Mouse (Mus musculus): ENCODE measurements around the gene BC055324. TPM values are rescaled to one million over a fixed set of nuclear protein-coding genes. Genes with fewer than 3 reads are reported as not detected.

The BC055324 gene
- total RNA-seq, 1 experiment from 2014 or later = 18.5 TPM

DNA sequence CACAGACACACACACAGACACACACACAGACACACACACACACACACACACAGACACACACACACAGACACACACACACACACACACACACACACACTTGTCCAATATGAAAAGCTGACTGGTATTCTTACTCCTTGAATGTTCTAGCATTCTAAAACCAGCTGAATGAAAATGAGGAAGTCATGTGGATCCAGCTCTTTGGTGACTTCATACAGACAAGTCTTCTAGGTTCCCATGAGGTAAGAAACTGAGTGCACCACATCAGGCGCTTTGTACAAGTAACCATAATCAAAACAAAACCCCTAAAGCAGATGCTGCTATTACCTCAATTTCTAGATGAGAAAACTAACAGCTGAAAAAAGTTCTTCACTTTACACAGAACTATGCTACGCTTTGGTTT lies 19.5 kb downstream of the BC055324 start:
- ATAC-seq (replicated peaks in 1 of 2; ENCODE audit: insufficient read depth in 1 of 2, low FRiP score in 2 of 2, low TSS enrichment in 1 of 2, low read depth in 1 of 2, poor library complexity in 2 of 2, severe bottlenecking in 2 of 2) = peak; percentile 36 to 65; a peak in 2 of 4 replicates

DNA sequence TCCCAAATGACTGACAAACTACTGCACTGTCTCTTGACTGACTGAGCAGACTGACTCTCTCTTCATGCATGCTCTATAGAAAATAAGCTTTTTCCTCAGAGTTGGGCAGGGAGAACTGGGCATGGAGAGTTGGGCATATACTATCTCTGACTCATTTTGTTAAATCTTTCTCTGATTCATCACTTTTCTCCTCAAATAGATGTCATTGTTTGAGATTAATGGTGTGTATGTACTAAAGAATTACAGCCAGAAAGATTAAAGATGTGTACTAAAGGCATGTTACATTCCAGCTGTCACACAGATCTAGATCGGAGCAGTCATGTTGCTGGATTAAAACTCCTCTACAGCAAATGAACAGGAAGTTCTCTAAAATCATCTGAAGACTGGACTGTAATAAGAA lies 20.1 kb downstream of the BC055324 start:
- no peak for ATAC-seq (replicated peaks in 1 of 2; ENCODE audit: insufficient read depth in 1 of 2, low FRiP score in 2 of 2, low TSS enrichment in 1 of 2, low read depth in 1 of 2, poor library complexity in 2 of 2, severe bottlenecking in 2 of 2)

DNA sequence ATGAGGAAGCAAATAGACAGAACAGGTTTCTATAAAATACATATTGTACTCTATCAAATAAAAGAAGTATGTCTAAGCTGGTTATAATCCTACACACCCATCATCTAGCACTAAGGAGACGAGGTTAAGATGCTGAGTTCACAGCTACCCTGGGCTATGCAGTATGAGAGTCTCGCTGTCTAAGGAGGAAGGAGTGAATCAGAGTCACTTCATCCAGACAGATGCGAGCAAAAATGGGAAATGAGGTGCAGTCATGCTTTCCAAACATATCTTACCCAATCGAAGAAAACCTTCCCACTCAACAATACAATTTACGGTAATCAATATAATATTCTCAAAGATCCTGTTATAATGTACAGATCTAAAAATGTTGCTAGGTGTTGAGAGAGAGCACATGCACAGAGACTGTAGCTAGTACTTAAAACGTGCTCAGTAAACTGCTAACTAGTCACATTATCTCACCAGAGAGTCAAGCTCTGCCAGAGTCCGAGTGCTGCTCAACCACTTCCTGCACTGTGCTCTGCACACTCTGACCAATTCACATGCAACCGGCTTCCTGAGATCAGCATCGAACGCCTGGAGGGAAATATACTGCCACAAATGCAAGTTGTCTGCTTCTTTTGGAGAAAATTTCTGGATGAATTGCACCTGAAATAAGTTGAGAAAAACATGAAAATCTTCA lies 30.4 kb downstream of the BC055324 start:
- 0 out of 4 replicates have a peak, but pooled peaks of 1 of the 2 experiments have one; percentile 27 for ATAC-seq (replicated peaks in 1 of 2; ENCODE audit: insufficient read depth in 1 of 2, low FRiP score in 2 of 2, low TSS enrichment in 1 of 2, low read depth in 1 of 2, poor library complexity in 2 of 2, severe bottlenecking in 2 of 2)

DNA sequence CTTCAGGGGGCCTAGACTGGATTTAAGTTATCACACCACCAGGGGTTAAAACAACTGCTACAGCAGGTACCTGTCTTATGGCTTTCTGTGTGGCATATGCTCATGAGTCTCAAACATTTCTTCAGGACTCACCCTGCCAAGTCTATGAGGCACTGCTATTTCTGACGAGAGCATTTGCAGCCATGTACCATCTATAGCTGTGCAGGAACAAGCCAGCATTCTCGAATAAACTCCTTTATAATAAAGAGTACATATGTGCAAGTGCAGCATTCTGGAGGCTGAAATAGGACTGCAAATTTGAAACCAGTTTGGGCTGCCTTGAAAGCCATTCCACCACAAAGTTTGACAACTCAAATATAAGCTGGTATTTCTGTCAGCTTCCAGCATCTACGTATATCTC lies 36.6 kb downstream of the BC055324 start:
- no peak for ATAC-seq (replicated peaks in 1 of 2; ENCODE audit: insufficient read depth in 1 of 2, low FRiP score in 2 of 2, low TSS enrichment in 1 of 2, low read depth in 1 of 2, poor library complexity in 2 of 2, severe bottlenecking in 2 of 2)

DNA sequence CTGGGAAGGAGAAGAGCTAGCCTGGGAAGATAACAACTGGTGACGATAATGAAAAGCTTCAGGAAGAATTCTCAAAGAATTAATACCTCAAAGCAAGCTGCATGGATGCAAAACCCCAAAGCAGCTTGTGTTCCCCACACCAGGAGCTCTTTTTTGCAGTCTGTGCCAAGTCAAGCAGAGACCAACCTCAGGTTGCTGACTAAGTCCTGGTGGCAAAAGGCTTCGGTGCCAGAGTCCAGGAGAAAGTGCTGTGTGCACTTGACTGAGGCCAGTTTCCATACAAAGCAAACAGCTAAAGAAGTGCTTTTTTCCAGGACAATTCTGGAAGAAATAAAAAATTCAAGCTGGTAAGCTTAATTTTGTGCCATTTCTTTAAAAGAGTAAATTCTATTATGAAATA lies 41.2 kb downstream of the BC055324 start:
- no peak for ATAC-seq (replicated peaks in 1 of 2; ENCODE audit: insufficient read depth in 1 of 2, low FRiP score in 2 of 2, low TSS enrichment in 1 of 2, low read depth in 1 of 2, poor library complexity in 2 of 2, severe bottlenecking in 2 of 2)

DNA sequence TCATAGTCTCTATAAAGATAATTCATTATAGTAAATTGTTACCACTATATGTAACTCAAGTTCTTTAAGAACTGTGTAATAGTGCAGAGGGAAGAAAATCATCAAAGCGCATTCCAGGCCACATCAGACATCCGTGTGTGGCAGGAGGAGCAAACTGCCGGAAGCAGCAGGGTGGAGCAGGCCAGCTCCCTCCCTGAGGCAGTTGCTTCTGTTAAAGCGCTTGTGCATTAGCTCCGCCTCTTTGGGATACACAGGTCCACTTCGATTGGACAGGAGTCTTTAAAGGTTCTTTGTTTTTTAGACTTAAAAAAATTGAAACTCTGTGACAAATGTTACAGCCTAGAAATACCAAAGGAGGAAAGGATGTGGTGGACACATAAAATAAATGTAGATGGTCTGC lies 52.5 kb downstream of the BC055324 start:
- ATAC-seq (replicated peaks in 1 of 2; ENCODE audit: insufficient read depth in 1 of 2, low FRiP score in 2 of 2, low TSS enrichment in 1 of 2, low read depth in 1 of 2, poor library complexity in 2 of 2, severe bottlenecking in 2 of 2) = no peak

DNA sequence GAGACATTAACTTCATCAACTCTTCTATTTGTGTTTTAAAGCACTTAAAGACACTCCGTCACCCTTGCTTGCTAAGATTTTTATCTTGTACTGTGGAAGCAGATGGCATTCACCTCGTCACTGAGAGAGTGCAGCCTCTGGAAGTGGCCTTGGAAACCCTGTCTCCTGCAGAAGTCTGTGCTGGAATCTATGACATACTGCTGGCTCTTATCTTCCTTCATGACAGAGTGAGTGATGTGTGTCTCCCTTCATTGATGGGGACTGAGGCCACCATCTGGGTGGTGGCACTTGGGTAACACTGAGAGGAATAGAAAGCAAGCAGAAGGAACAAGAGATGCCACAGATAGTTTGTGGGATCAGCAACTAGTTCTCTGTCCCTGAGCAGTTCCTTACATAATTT lies 60.0 kb downstream of the BC055324 start:
- no peak for ATAC-seq (replicated peaks in 1 of 2; ENCODE audit: insufficient read depth in 1 of 2, low FRiP score in 2 of 2, low TSS enrichment in 1 of 2, low read depth in 1 of 2, poor library complexity in 2 of 2, severe bottlenecking in 2 of 2)

DNA sequence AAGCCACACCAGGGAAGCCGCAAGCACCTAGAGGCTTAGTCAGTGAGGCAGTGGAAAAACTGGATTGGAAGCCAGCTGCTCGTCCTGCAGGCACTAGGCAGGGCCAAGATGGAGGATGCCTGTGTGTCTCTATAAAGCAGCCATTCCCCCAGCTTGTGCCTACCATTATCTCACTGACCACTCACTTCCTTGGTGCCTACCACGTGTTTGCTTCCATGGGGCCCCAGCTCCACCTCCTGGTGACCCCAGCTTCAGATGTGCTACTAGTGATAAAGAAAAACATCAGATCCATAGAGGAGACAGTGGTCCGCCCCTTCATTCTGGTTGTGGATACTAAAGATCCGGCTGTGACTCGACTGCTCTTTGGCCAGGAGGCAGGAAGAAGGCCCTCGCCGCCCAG lies 62.8 kb downstream of the BC055324 start:
- ATAC-seq (replicated peaks in 1 of 2; ENCODE audit: insufficient read depth in 1 of 2, low FRiP score in 2 of 2, low TSS enrichment in 1 of 2, low read depth in 1 of 2, poor library complexity in 2 of 2, severe bottlenecking in 2 of 2) = no peak

DNA sequence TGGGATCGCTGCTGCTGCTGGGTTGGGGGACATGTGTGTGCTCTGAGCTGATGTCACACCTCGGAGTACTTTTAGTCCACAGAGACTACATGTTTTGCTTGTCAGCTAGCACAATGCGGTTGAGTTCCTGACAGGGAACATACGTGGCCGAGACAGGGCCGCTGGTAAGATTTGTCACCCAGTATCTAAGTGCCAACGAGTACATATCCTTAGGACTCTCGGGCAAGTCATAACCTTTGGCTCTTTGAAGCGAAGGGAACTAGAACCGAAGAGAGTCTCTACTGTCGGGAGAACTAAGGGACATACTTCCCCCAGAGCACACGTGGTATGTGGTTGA lies 64.2 kb downstream of the BC055324 start:
- ATAC-seq (replicated peaks in 1 of 2; ENCODE audit: insufficient read depth in 1 of 2, low FRiP score in 2 of 2, low TSS enrichment in 1 of 2, low read depth in 1 of 2, poor library complexity in 2 of 2, severe bottlenecking in 2 of 2) = peak; percentile 9 to 20; a peak in 2 of 4 replicates

DNA sequence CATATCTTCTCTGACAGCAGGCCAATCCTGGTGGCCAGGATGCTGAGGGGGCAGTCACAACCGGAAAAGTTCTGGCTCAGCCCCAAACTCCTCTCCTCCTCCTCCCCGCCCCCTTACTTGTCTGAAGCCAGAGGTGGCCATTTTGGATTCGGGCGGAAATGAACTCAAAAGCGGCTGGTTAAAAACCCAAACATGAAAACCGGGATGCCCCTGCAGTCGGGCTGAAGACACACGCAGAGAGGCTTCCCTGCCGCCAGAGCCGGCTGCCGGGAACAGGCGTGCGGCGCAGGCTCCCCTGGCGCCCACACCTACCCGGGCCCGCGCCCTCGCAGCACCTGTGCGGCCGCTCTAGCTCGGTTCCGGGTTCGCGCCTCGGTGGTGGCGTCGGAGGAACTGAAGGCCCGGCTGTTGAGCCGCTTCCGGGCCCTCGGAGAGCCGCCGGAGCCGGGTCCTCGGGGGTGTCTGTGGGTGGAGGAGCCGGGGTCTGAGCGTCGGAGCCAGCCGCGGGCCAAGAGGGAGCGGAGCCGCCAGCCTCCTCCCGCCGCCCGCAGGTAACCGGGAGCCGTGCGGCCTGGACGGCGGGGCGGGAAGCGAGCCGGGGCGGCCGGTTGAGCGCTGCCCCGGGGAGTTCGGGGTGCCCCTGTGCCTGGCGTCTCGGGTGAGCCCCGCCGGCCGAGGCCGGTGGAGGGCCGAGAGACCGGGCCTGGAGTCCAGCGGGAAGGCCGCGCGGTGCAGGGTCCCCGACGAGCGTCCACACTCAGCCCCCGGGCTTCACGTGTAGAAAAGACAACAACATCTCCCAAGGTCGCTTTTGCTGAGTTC lies 64.7 kb downstream of the BC055324 start:
- peak; percentile 73 to 80 for ATAC-seq (replicated peaks in 1 of 2; ENCODE audit: insufficient read depth in 1 of 2, low FRiP score in 2 of 2, low TSS enrichment in 1 of 2, low read depth in 1 of 2, poor library complexity in 2 of 2, severe bottlenecking in 2 of 2)

DNA sequence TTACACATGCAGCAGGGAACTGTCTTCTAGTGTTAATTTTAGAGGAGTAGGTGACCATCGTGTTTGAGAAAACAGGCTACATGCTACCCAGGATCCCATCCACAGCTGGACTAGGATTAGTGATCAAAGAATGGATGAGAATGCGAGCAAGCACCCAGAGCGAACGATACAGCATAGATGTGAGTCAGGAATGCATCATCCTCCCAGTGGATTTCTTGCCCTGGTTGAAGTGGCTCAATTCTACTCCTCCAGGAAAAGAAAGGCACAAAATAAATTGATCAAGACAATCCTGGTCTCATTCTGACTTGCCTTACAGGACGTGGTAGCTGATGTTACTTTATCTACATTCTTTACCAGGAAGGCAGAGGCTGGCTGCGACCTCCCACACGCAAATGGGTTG lies 65.8 kb downstream of the BC055324 start, which contains the start of gene Scyl3:
TSS of gene Scyl3 (plus strand) at position 255 of the 400 bp plus-strand sequence.
- no peak for ATAC-seq (replicated peaks in 1 of 2; ENCODE audit: insufficient read depth in 1 of 2, low FRiP score in 2 of 2, low TSS enrichment in 1 of 2, low read depth in 1 of 2, poor library complexity in 2 of 2, severe bottlenecking in 2 of 2)

DNA sequence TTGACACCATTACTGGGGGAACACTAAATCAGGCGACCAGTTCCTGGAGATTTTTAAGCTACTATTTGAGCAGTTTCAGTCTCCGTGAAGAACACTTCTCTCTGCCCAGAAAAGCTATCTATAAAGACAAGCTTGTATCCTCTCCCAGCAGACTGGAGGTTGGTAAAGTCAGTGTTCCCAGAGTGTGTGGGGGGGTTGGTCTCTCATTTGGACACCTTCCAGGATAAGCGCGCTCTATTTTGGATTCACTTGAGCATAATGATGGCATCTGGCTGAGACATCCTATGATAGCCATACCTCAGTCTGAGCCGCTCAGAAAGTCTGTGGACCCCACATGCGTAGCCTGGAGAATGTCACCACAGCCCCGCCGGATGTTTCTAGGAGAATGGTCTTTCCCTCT lies 70.5 kb downstream of the BC055324 start:
- no peak for ATAC-seq (replicated peaks in 1 of 2; ENCODE audit: insufficient read depth in 1 of 2, low FRiP score in 2 of 2, low TSS enrichment in 1 of 2, low read depth in 1 of 2, poor library complexity in 2 of 2, severe bottlenecking in 2 of 2)

DNA sequence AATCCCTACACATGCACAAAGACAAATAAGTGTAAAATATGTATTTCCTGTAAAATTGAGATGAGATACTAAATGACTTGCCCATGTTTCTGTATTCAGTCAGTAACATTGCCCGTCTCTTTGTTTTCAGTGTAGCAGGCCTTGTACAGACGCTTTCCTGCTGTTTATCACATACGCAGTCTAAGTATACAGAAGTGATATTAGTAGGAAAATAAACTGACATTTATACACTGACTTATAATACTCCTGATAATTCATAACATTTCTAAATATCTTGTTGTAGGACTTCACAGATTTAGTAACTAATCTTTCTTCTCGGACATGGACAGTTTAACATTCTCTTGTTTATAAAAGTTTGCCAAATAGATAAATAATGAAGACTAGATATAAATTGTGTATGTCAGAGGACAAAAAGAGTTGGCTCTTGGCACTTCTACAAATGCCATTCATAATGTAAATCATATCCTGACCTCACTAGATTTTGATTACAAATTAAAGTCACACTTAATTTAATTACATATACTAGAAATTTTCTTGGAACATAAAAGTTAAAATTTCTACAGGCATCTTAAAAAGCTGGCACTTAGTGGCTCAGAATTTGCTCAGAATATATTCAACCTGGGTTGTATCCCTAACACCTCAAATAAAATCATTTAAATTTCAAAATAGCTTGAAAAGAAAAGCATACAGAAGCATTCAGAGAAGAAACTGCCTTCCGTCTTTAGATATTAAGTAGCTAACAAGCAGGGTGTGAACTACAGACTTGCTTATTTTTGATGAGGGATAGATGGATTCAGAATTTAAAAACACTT lies 77.0 kb downstream of the BC055324 start:
- ATAC-seq (replicated peaks in 1 of 2; ENCODE audit: insufficient read depth in 1 of 2, low FRiP score in 2 of 2, low TSS enrichment in 1 of 2, low read depth in 1 of 2, poor library complexity in 2 of 2, severe bottlenecking in 2 of 2) = no peak

DNA sequence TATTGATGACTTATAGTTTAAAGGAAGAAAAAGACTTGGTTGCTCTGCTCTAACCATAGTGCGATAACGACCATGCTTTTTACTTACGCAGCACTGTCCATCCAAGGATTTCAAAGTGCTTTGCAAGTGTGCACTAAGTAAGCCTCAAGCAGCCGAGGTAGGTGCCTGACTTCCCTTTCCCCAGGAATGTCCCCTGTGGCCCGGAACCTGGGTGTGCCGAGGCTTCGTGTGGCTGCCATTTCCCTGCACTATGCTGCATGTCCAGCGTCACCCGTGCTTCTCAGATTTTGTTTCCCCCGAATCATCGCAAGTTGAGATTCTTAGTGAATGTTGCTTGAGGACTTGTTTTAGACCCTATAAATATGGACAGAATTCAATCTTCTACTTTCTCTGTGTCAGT lies 82.6 kb downstream of the BC055324 start:
- ATAC-seq (replicated peaks in 1 of 2; ENCODE audit: insufficient read depth in 1 of 2, low FRiP score in 2 of 2, low TSS enrichment in 1 of 2, low read depth in 1 of 2, poor library complexity in 2 of 2, severe bottlenecking in 2 of 2) = no peak

DNA sequence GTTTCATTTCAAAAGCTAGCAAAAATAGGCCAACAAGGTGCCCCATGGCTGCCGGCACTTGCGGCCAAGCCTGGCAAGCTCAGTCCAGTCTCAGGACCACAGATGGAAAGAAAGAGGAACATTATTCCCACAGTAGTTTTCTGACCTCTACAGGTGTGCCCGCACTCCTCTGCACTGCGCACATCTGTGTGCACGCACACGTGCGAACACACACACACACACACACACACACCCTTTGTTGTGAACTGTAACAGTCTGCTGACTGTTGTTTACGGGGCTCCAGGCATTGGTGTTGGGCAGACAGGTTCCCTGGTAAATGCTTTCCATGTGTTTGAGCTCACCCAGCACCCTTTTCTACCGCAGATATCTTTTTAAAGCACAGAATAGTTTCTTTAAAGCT lies 83.8 kb downstream of the BC055324 start:
- no peak for ATAC-seq (replicated peaks in 1 of 2; ENCODE audit: insufficient read depth in 1 of 2, low FRiP score in 2 of 2, low TSS enrichment in 1 of 2, low read depth in 1 of 2, poor library complexity in 2 of 2, severe bottlenecking in 2 of 2)

DNA sequence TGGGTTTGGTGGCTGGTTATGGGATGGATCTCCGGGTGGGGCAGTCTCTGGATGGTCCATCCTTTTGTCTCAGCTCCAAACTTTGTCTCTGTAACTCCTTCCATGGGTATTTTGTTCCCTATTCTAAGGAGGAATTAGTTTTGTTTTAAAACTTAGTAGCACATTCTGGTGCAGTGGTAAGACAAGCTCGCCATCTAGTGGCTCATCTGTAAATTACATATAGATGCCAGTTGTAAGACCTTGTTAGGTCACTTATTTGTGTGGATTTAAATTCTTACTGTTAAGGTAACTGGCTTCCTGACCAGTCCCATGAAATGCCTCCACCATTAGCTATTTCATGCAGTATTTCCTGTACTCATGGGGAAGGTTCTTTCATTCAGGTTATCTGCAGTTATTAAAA lies 84.3 kb downstream of the BC055324 start:
- peak; percentile 56 to 68; a peak in 3 of 4 replicates for ATAC-seq (replicated peaks in 1 of 2; ENCODE audit: insufficient read depth in 1 of 2, low FRiP score in 2 of 2, low TSS enrichment in 1 of 2, low read depth in 1 of 2, poor library complexity in 2 of 2, severe bottlenecking in 2 of 2)

DNA sequence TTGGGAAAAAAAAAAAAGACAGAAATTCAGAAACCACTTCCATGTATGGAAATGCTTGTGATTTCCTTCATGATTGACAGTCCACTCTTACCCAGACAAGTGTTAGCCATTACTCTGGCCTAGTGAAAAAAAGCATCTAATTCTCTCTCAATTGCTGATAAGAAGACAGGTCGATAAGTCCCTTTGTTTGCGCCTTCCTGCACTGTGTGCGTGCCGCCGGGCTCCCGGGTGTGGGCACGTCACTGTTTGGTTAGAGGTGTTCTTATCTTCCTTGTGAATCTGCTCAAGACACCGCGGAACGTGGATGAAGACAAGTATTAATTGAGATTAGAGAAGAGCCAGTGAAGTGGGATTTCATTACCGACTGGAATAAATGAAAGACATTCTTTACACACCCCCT lies 86.2 kb downstream of the BC055324 start:
- no peak for ATAC-seq (replicated peaks in 1 of 2; ENCODE audit: insufficient read depth in 1 of 2, low FRiP score in 2 of 2, low TSS enrichment in 1 of 2, low read depth in 1 of 2, poor library complexity in 2 of 2, severe bottlenecking in 2 of 2)
